Mouse (Mus musculus) hindbrain, embryonic 14.5 days (tissue): ENCODE measurements around the gene Fstl3. TPM values are rescaled to one million over a fixed set of nuclear protein-coding genes. Genes with fewer than 3 reads are reported as not detected.

Experiments
- ATAC-seq: fragments of 200-750 bp; cut with Nextera tagmentation; 2 replicates; pipeline ENCODE4 v1.8.0; 2017; ENCODE audit warnings: moderate number of reproducible peaks, mild to moderate bottlenecking, moderate TSS enrichment, moderate library complexity; ENCODE audit not compliant: low FRiP score
- DNase-seq: peaks from one replicate; pipeline ENCODE4 v3.0.0-alpha.2; 2015; ENCODE audit warnings: low spot score
- H3K27ac ChIP-seq: fragments of 300-500 bp; sonication (generic); 2 replicates; pipeline ENCODE4 v1.5.1; 2014; ENCODE audit warnings: mild to moderate bottlenecking, moderate library complexity
- H3K27me3 ChIP-seq: fragments of 300-500 bp; sonication (generic); 2 replicates; pipeline ENCODE4 v1.6.1; 2014; ENCODE audit warnings: mild to moderate bottlenecking, low read length, mixed read lengths; ENCODE audit not compliant: control insufficient read depth, insufficient read depth
- H3K36me3 ChIP-seq: fragments of 300-500 bp; sonication (generic); replicated peaks from 2 replicates; pipeline ENCODE4 v1.6.1; 2014; ENCODE audit not compliant: control insufficient read depth, insufficient read depth
- H3K4me1 ChIP-seq: fragments of 300-500 bp; sonication (generic); replicated peaks from 2 replicates; pipeline ENCODE4 v1.6.1; 2014; ENCODE audit warnings: antibody characterized with exemption, low read length, mixed read lengths; ENCODE audit not compliant: control insufficient read depth, insufficient read depth
- H3K4me2 ChIP-seq: fragments of 300-500 bp; sonication (generic); replicated peaks from 2 replicates; pipeline ENCODE4 v1.6.1; 2014; ENCODE audit warnings: mild to moderate bottlenecking, moderate library complexity
- H3K4me3 ChIP-seq: fragments of 300-500 bp; sonication (generic); replicated peaks from 2 replicates; pipeline ENCODE4 v1.5.1; 2014; ENCODE audit warnings: mild to moderate bottlenecking, low read length
- H3K9ac ChIP-seq: fragments of 300-500 bp; sonication (generic); 2 replicates; pipeline ENCODE4 v1.6.1; 2014
- H3K9me3 ChIP-seq: fragments of 300-500 bp; sonication (generic); 2 replicates; pipeline ENCODE4 v1.6.1; 2016; ENCODE audit warnings: low read length; ENCODE audit not compliant: control insufficient read depth
- WGBS: fragments of 180-500 bp; shearing (Covaris S2); extraction: QIAGEN DNeasy Blood & Tissue Kit; methylation state at CpG from one replicate; pipeline ENCODE4 v1.1.7; 2014; 5-methylcytosine and 5-hydroxymethylcytosine counted together
- polyA plus RNA-seq: library from polyadenylated mRNA; unstranded; fragments of >200 nt; fragmentation: Nextera tagmentation; extraction: Ambion mirVana; gene quantifications from 2 replicates; pipeline ENCODE4 v1.2.1, GENCODE M21; 2014

The Fstl3 gene
- polyA plus RNA-seq, 1 experiment from 2014 or later: 1.6 TPM

- H3K27me3 ChIP-seq: no peaks in the 10 kb centered on the region
- H3K9me3 ChIP-seq: no peaks in the 10 kb centered on the region
- DNase-seq (no peak), ATAC-seq (no peak)
- H3K4me2 ChIP-seq: no peak within 1 kb of the TSS
- peaks cover 8% of the 10 kb centered on the region; the same call in 1 of the 2 replicates for H3K4me1 ChIP-seq
- WGBS: 88% methylated on average over 4 of the region's 4 CpGs
- no peak within 1 kb of the TSS for H3K27ac ChIP-seq
- H3K9ac ChIP-seq: no peak within 1 kb of the TSS
- no peaks in the 10 kb centered on the region for H3K36me3 ChIP-seq
- no peak within 1 kb of the TSS for H3K4me3 ChIP-seq
Observed at GRCm38 (mm10) chr10:79790861-79791260, 13.8 kb downstream of the Fstl3 start, which contains the start of gene Prss57. Gene Prss57 (minus strand): TSS chr10:79790961.

GRCm38 (mm10) chr10:79792339-79793040 is 15.4 kb downstream of the Fstl3 start:
- DNase-seq: no peak
- no peaks in the 10 kb centered on the region for H3K36me3 ChIP-seq
- no peak overlapping the region for H3K4me3 ChIP-seq
- H3K27me3 ChIP-seq: no peaks in the 10 kb centered on the region
- no peak overlapping the region for H3K27ac ChIP-seq
- no peaks in the 10 kb centered on the region for H3K9me3 ChIP-seq
- ATAC-seq: no peak
- H3K9ac ChIP-seq: peak overlapping the region; percentile 97; the same call in 1 of the 2 replicates
- peaks cover 16% of the 10 kb centered on the region; the same call in 1 of the 2 replicates for H3K4me1 ChIP-seq
- WGBS: 83% methylated on average over 5 of the region's 5 CpGs
- 0 out of 2 replicates have a peak overlapping the region, but pooled peaks have one; percentile 72 for H3K4me2 ChIP-seq

DNA sequence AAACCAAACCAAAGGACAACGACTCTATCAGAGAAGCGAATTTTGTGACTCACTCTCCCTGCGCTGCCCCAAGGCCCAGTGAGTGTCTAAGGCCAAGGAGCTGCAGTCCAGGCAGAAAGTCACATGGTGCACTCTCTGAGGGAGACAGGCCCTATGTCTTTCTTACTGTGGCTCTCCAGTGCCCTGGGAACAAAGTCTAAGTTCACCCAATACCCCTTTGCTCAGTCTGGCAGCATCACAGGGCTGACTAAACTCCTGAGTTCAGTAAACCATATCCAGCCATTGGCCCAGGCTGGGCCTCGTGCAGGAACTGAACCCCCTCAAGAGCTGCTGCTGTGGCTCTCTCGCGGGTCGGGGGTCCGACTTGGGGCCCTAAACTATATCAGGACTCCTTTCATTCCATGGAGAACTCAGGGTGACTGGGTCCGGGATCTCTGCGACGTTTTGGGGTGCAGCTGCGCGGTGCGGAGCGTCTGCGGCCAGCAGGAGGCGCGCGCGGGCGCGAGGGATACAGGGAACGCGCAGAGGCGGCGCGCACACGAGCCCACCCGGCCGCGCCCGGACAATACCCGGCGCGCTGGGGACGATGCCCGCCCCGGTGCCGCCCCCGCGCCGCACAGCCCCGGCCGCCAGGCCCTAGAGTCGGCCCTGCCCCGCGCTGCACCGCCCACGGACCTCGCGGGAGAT is 16.1 kb downstream of the Fstl3 start, which contains the start of gene Palm:
Gene Palm (plus strand): TSS at position 522 of the 687 bp plus-strand sequence.
- Histone ChIP-seq H3K36me3 (no peaks in the 10 kb centered on the region), H3K27ac (peak within 1 kb of the TSS; percentile 92), H3K4me3 (peak within 1 kb of the TSS; percentile 90), H3K9me3 (no peaks in the 10 kb centered on the region), H3K9ac (peak within 1 kb of the TSS; percentile 97), H3K4me1 (peaks cover 17% of the 10 kb centered on the region; the same call in 1 of the 2 replicates), H3K27me3 (no peaks in the 10 kb centered on the region), H3K4me2 (peak within 1 kb of the TSS; percentile 72)
- peak; percentile 74 for ATAC-seq
- WGBS: 7% methylated on average over 36 of the region's 51 CpGs
- peak; percentile 85 for DNase-seq

- H3K4me3 ChIP-seq: peak overlapping the region; percentile 90
- no peak for DNase-seq
- peak; percentile 24 for ATAC-seq
- H3K4me2 ChIP-seq: peak overlapping the region; percentile 72
- 2% methylated on average over 35 of the region's 38 CpGs for WGBS
- H3K9me3 ChIP-seq: no peaks in the 10 kb centered on the region
- H3K27me3 ChIP-seq: no peaks in the 10 kb centered on the region
- no peaks in the 10 kb centered on the region for H3K36me3 ChIP-seq
- H3K9ac ChIP-seq: peak overlapping the region; percentile 97
- H3K27ac ChIP-seq: peak overlapping the region; percentile 92
- H3K4me1 ChIP-seq: peaks cover 17% of the 10 kb centered on the region; the same call in 1 of the 2 replicates
Observed at GRCm38 (mm10) chr10:79793738-79794490, 16.8 kb downstream of the Fstl3 start.

DNA sequence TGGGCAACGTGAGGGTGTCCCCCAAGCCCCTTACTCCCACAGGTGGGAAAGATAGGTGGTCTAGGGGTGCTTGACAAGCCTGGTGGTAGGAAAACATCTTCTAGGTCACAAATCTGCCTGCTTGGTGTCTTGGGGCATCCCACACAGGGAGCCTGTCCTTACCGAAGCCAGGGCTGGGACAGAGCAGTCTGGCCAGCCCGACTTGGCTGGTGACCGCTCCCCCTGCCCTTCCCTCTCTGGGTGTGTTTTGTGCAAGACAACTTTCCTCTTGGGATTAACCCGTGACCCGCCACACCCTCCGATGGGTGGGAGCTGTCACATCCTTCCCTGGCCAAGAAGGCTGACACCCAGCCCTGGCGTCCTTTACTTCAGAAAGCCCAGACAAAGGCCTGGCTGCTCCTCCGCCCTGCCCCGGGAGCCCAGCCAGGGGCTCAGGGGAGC is 17.4 kb downstream of the Fstl3 start:
- H3K4me2 ChIP-seq: peak overlapping the region; percentile 72
- peak overlapping the region; percentile 90 for H3K4me3 ChIP-seq
- H3K4me1 ChIP-seq: peaks cover 17% of the 10 kb centered on the region; the same call in 1 of the 2 replicates
- H3K27ac ChIP-seq: peak overlapping the region; percentile 92
- WGBS: 2% methylated on average over 10 of the region's 10 CpGs
- H3K27me3 ChIP-seq: no peaks in the 10 kb centered on the region
- DNase-seq (no peak), ATAC-seq (peak; percentile 6; the same call in 1 of the 2 replicates)
- peak overlapping the region; percentile 97 for H3K9ac ChIP-seq
- no peaks in the 10 kb centered on the region for H3K9me3 ChIP-seq
- H3K36me3 ChIP-seq: no peaks in the 10 kb centered on the region

DNA sequence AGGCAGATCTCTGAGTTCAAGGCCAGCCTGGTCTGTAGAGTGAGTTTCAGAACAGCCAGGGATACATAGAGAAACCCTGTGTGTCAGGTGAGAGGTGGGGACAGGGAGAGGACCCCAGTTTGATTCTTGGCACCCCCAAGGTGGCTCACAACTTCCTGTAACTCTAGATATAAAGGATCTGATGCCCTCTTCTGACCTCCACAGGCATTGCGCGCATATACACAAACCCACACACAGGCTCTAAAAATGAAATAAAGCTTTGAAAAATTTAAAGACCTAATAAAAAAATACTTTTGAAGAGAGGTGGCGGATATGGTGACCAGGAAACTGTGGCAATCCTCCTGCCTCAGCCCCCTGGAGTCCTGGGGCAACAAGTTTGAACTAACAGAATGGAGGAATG is 18.8 kb downstream of the Fstl3 start:
- no peak overlapping the region for H3K4me3 ChIP-seq
- no peaks in the 10 kb centered on the region for H3K9me3 ChIP-seq
- H3K4me1 ChIP-seq: peaks cover 17% of the 10 kb centered on the region; the same call in 1 of the 2 replicates
- H3K36me3 ChIP-seq: no peaks in the 10 kb centered on the region
- WGBS: 97% methylated on average over 3 of the region's 3 CpGs
- H3K27ac ChIP-seq: no peak overlapping the region
- no peaks in the 10 kb centered on the region for H3K27me3 ChIP-seq
- no peak overlapping the region for H3K4me2 ChIP-seq
- DNase-seq (no peak), ATAC-seq (no peak)
- H3K9ac ChIP-seq: no peak overlapping the region

GRCm38 (mm10) chr10:79797326-79797725 is 20.3 kb downstream of the Fstl3 start:
- Histone ChIP-seq H3K27ac (no peak overlapping the region), H3K4me3 (peak overlapping the region; percentile 6; the same call in 1 of the 2 replicates), H3K9me3 (no peaks in the 10 kb centered on the region), H3K4me2 (peak overlapping the region; percentile 33), H3K27me3 (no peaks in the 10 kb centered on the region), H3K4me1 (peaks cover 27% of the 10 kb centered on the region), H3K36me3 (no peaks in the 10 kb centered on the region; the same call in 1 of the 2 replicates), H3K9ac (peak overlapping the region; percentile 21; the same call in 1 of the 2 replicates)
- DNase-seq: no peak
- WGBS: 41% methylated on average over 15 of the region's 15 CpGs
- ATAC-seq: no peak

- 93% methylated on average over 12 of the region's 12 CpGs for WGBS
- H3K9me3 ChIP-seq: no peaks in the 10 kb centered on the region
Observed at GRCm38 (mm10) chr10:79798289-79798928, 21.3 kb downstream of the Fstl3 start.

More at GRCm38 (mm10) chr10:79798289-79798928, 21.3 kb downstream of the Fstl3 start:
- Histone ChIP-seq H3K36me3 (no peaks in the 10 kb centered on the region; the same call in 1 of the 2 replicates), H3K4me3 (no peak overlapping the region), H3K4me2 (no peak overlapping the region), H3K9ac (no peak overlapping the region), H3K4me1 (peaks cover 38% of the 10 kb centered on the region), H3K27me3 (no peaks in the 10 kb centered on the region), H3K27ac (no peak overlapping the region)
- DNase-seq (no peak), ATAC-seq (no peak)
